Mouse (Mus musculus): Measurements from ENCODE around the gene Rxrb.
"Not testable (repeated sequence)": the region's sequence is repeated elsewhere in the genome, so short reads cannot be mapped to it uniquely, and the experiment has no call there.

Gene Rxrb

DNA sequence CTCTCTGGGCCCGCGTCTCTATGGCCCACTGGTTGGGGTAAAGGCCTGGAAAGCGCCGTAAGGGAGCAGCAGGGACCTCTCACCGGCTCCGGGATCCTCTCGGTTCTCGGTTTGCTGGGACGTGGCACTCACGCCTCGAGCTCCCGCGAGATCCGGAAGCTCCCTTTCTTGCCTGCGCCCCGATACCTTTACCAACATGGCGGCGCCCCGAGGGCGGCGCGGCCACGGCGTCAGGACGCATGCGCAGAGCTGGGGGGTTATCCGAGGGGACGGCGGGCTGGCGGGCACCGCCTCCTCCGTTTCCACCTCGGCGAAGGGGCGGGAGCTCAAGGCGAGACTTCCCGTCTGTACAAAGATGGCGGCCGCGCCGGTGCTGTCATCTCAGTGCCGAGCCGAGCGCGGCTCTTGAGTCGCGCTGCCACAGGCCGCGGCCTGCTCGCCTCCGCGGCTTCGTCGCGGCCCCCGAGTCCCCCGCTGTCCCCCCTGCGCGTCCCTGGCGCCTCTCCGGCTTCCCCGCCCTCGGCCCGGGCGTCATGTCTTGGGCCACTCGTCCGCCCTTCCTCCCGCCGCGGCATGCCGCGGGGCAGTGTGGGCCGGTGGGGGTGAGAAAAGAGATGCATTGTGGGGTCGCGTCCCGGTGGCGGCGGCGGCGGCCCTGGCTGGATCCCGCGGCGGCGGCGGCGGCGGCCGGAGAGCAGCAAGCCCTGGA is at the start of gene Rxrb, which contains the start of gene Slc39a7:
Rxrb (plus strand) TSS at position 348 of the 709 bp plus-strand sequence.
Slc39a7 (minus strand) TSS at position 218 of the 709 bp plus-strand sequence.
- in situ Hi-C loops (cut with MboI, MseI) = loop anchor here (25.0 kb wide), 1 partner anchor 806 kb away; the partner anchor contains the start of genes Dxo and Stk19

DNA sequence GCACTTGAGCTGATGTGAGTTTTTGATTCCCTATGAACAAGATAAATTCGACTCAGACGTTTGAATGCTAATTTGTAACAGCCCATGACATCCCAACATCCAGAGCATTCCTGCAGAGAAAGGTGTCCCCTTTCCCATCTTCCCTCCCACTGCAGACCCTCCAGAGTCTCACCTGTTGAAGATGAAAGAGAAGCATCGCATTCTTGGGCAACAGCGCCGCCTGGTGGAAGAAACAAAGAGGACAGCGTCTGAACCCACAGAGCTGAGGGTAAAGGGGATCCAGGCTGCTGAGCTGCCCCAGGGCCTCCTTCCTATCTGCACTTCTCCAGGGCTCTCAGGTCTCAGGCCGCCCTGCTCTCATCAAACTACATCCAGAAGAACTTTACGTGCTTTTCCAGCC is 49.5 kb upstream of the Rxrb start:
- in situ Hi-C loops (cut with MboI, MseI) = loop anchor here (25.0 kb wide), 1 partner anchor 1455 kb away; the partner anchor contains the start of gene H2-Q7

DNA sequence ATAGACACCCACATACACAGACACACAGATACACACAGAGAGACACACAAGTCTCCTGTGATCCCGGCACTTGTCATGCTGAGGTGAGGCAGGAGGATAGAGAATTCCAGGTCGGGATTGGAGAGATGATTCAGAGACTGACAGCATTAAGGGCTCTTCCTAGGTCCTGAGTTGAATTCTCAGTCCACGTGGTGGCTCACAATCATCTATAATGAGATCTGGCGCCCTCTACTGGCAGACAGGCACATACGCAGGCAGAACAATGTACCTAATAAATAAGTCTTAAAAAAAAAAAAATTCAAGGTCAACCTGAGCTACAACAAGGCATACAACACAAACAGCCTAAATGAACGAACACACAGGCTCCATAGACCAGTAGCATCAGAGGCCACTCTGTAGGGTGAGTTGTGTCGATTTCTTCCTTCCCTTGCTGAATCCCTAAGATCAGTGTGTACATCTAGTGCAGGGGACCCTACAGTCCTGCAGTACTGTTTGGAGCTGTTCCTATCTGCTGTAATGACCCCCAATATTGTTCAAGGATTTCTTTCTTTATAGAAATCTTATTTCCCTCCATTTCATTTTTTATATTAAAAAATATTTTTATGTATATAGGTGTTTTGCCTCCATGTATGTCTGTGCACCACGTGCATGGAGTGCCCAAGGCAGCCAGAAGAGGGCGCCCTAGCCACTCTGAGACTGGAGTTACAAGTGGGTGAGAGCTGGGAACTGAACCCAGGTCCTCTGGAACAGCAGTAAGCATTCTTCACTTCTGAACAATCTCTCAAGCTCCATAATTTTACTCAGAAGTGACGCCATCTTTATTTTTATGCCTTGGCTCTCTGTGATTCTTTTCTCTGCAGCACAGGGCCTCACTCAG is 39.6 kb upstream of the Rxrb start:
- in situ Hi-C loops (cut with MboI, MseI) = loop anchor here (25.0 kb wide), 1 partner anchor 1445 kb away; the partner anchor contains the start of gene H2-Q7

DNA sequence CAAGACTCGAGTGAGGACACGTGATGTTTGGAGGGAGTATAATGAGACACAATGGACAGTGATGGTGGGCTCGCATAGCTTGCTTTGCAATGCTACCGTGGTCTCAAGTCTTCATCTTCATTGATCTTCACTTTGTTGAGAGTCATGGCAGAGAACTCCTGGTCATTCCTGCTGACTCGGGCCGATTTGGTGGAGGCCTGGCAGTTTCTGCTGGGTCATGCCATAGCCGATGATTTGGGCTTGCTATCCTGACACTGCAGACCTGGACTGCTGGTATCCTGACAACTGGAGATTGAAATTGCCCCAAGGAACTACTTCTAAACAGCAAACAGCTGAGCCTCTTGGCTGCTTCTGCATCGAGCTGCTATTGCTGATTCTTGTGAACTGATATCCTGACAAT is 36.7 kb upstream of the Rxrb start:
- in situ Hi-C loops (cut with MboI, MseI) = loop anchor here (25.0 kb wide), 1 partner anchor 1442 kb away; the partner anchor contains the start of gene H2-Q7

DNA sequence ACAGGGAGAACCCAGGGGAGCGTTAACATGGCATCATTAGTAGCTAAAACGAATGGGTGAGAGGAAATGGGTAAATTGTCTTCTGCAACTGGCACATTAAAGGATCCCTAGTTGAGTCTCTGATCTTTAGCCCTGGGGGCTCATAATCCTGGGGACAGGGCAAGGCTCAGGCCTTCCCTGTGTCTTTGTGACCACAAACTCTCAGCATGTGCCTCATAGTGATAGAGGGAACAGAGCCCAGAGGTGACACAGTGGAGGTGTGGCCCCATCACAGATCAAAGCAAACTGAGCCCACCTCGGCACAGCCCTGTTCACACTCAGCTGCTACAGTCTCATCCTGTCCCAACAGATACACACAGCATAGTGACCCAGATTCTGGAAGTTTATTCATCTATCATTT is 36.0 kb upstream of the Rxrb start:
- in situ Hi-C loops (cut with MboI, MseI) = loop anchor here (25.0 kb wide), 1 partner anchor 1442 kb away; the partner anchor contains the start of gene H2-Q7

DNA sequence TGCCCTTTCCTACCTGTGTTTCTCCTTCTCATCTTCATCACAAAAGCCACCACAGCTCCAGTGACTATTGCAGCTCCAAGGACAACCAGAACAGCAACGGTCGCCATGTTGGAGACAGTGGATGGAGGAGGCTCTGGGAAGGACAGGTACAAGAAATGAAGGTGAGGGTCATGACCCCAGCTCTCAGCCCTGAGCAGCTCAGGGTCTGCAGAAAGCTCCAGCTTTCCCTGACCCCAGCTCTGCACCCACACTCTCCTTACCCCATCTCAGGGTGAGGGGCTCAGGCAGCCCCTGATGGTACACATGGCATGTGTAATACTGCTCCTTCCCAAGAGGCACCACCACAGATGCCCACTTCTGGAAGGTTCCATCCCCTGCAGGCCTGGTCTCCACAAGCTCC is 34.6 kb upstream of the Rxrb start:
- in situ Hi-C loops (cut with MboI, MseI) = loop anchor here (25.0 kb wide), 1 partner anchor 1440 kb away; the partner anchor contains the start of gene H2-Q7

DNA sequence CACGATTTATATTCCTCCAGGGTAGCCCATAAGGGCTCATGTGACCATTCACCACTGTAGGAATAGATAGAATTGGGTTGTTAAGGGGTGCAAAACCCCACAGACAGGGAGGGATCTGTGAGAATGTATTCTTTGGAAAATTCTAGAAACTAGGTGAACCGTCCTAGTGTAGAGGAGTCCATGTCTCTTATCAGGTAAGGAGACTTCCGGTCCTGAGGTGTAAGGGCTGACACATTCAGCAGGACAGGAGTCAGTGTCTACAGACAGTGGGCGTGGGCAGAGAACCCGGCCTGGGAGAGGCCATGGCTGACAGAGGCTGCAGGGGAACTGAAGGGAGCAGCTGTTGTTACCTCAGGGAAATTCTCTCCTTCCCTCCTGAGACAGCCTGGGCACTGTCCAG is 32.9 kb upstream of the Rxrb start:
- in situ Hi-C loops (cut with MboI, MseI) = loop anchor here (25.0 kb wide), 1 partner anchor 1439 kb away; the partner anchor contains the start of gene H2-Q7

DNA sequence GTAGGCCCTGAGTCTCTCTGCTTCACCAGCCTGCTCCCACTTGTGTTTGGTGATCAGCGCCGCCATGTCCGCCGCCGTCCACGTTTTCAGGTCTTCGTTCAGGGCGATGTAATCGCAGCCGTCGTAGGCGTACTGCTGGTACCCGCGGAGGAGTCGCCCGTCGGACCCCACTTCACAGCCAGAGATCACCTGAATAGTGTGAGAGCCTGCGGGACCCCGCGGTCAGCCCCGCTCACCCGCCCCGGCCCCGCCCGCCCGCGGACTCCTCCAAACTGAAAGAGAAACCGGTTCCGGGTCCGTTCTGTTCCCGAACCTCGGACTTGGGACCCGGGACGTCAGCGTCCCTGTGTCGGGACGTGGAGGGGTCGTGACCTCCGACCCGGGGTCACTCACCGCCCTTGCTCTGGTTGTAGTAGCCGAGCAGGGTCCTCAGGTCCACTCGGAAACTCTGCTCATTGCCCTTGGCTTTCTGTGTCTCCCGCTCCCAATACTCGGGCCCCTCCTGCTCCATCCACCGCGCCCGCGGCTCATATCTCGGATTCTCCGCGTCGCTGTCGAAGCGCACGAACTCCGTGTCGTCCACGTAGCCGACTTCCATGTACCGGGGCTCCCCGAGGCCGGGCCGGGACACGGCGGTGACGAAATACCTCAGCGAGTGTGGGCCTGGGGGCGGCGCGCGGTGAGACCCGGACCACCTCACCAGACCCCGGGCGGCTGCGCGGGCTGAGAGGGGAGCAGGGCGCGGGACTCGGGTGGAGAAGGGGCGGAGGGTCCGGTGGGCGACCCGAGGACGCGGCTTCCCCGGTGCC is 32.1 kb upstream of the Rxrb start:
- in situ Hi-C loops (cut with MboI, MseI) = loop anchor here (25.0 kb wide), 1 partner anchor 1438 kb away; the partner anchor contains the start of gene H2-Q7

DNA sequence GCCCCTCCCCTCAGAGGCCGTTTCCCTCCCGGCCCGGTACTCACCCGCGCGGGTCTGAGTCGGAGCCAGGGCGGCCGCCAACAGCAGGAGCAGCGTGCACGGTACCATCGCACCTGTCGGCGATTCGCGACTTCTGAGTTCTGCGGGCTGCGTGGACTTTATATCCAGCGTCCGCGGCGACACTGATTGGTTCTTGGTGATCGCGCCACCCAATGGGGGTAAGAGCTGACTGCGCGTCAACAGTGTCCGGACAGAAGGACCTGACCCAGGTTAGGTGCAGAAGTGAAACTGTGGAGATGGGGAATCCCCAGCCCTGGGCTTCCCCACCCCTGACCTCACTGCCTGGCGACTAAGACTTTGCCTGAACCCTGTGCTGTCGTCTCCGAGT is 31.5 kb upstream of the Rxrb start, which contains the start of gene H2-K1:
H2-K1 (minus strand) TSS at position 198 of the 388 bp plus-strand sequence.
- in situ Hi-C loops (cut with MboI, MseI) = no loop called here

DNA sequence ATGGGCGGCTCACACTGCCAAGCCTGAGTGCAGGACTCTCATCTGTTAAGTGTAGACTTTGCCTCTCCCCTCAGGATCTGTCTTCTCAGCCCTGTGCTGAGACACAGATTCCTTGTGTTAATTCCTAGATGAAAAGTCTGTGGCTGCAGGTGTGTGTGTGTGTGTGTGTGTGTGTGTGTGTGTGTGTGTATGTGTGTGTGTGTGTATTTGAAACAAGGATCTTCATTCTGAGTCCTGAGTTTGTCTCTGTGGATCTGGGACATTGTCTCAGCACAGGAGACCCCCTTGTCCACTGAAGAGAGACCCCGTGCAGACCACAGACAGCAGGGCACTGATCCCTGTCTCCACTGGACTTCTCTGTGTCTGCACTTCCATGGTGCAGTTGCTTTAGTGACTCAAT is 30.8 kb upstream of the Rxrb start:
- in situ Hi-C loops (cut with MboI, MseI) = not testable (repeated sequence)

DNA sequence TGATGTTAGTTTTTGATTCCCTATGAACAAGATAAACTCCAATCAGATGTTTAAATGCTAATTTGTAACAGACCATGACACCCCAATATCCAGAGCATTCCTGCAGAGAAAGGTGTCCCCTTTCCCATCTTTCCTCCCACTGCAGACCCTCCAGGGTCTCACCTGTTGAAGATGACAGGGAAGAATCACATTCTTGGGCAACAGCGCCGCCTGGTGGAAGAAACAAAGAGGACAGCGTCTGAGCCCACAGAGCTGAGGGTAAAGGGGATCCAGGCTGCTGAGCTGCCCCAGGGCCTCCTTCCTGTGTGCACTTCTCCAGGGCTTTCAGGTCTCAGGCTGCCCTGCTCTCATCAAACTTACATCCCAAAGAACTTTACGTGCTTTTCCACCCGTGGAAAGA is 28.2 kb upstream of the Rxrb start:
- in situ Hi-C loops (cut with MboI, MseI) = no loop called here

DNA sequence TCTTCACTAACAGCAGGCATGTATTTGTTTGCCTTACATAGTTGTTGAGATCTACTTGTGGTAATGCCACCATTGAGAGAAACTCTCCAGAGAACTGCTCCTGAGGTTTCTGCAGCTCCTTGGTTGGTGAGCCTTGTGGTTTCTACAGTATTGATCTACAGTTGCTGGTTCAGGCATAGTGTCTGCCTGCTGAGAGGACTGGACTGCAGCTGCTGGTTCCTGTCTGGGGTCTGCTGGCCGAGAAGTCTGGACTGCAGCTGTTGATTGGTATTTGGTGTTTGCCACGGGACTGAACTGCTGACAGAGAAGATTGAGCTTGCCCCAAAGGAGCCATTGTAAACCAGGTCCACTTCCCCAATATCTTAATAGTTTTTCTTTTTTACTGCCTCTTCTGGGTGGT is 25.0 kb upstream of the Rxrb start:
- in situ Hi-C loops (cut with MboI, MseI) = no loop called here

DNA sequence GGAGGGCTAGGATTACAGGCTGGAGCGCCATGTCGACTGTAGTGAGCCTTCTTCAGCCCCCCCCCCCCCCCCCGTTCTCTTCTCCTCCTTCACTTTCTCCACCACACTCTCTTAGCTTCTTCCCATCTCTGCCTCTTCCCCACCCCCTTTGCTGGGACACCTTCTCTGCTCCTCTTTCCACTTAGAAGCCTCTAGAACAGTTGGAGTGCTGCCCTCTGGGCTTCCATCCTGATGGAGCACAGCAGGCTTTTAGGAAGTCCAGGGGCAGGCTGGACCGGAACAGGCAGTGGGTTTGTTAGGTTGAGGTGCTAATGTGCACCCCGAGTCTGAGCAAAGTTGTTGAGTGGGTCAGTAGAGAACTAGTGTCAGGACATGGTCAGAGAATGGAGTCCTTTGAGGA is 21.5 kb upstream of the Rxrb start:
- in situ Hi-C loops (cut with MboI, MseI) = no loop called here

DNA sequence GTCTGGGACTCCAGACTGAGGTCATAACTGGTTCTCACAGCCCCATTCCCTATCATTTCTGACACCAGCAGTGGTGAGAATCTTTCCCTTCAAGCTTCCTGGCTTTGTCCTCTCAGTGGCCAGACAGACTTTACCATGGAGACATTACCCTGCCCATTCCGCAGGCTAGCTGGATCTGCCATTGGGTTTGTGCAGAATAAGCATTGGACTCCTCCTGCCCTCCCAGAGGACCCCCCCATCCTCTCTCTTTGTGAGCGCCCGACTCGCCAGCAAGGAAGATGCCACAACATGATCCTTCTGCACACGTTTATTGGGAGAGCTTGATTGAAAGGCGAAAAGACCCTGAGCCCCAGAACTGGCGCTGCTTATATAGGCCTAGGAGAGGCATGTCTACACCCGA is 18.2 kb upstream of the Rxrb start:
- in situ Hi-C loops (cut with MboI, MseI) = no loop called here

DNA sequence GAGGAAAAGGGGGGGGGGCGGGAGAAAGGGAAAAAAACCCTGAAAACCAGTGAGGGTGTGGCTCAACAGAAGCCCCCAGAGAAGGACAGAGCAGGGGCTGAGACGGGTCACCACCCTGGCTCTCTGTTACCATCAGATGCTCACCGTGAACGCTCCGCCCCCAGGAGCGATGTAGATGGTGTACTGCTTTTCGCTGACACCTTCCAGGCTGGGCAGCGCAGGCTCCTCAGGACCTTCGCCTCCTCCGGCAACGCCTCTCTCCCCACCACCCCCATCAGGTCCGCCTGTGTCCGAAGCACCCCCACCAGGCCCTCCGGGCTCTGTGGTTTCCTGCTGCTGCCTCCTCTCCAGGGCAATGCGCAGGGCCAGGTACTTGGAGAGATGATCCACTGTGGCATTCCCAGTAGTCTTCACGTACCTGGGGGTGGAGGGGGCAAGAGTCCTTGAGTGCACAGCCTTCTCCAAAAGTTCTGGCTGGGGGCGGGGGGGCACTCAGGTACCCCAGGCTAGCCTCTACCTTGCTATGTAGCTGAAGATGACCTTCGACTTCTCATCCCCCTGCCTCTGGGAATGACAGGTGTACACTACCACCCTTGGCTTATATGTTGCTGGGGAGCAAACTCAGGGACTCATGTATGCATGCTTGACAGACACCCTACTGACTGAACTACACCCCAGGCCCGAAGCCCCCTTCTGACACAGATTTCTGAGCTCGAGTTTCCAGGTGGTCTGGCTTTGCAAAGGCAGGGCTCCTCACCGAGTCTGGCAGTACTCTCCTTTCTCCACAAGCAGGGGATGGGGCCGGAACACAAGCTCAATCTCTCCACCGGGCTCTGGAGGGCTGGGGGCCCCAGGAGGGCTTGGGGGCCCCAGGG is 9.8 kb upstream of the Rxrb start:
- in situ Hi-C loops (cut with MboI, MseI) = loop anchor here (5.0 to 10.0 kb wide), 3 partner anchors 54 to 1853 kb away; partner anchors contain the start of gene Dhx16

DNA sequence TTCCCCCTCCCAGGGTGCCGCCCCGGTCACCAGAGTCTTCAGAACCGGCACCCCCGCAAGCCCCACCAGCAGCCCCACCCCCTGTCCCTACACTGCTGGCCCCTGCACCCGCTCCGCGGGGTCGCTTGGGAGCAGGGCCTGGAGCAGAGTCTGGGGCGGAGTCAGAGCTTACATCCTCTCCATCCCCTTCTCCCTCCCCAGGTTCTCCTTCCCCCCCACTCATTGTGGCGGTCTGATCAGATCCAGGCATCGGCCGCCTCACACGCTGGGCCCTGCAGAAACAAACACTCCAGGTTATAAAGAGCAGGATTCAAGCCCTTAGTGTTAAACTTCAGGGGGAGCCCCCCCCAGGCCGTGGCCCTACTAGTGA is 9.2 kb upstream of the Rxrb start:
- in situ Hi-C loops (cut with MboI, MseI) = loop anchor here (5.0 to 10.0 kb wide), 3 partner anchors 55 to 1852 kb away; partner anchors contain the start of gene Dhx16

DNA sequence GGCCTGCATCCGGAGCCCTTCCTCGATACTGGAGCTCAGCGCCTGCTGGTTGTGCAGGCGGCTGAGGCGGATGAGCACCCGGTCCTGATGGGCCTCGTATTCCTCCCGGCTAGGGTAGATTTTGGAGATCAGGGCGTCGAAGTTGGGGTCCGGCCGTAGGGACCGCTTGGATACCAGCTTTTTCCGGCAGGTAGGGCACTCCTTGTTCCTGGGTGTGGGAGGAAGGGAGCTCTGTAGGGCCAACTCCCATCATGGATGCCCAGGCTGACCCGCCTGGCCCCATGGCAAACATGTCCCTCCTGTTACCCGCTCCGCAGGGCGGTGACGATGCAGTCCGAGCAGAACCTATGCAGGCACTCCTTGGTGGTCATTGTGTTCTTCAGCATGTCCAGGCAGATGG is 8.6 kb upstream of the Rxrb start:
- in situ Hi-C loops (cut with MboI, MseI) = loop anchor here (5.0 to 10.0 kb wide), 3 partner anchors 56 to 1852 kb away; partner anchors contain the start of gene Dhx16

DNA sequence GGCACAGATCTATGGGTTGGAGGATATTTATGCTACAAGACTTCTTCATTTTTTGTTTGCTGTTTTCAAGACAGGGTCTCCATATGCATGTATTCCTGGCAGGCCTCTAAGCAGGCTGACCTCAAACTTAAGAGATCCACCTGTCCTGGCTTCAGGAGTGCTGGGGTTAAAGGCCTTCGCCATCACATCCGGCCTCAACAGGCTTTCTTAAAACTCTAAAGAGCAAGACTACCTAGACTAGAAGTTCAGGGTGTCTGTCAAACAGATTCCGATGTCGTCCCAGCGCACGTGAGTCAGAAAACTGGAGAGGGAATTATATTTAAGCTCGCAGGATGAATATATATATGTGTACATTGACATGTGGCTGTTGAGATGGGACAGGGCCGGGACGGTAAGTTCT is 7.9 kb upstream of the Rxrb start:
- in situ Hi-C loops (cut with MboI, MseI) = loop anchor here (5.0 to 10.0 kb wide), 3 partner anchors 56 to 1851 kb away; partner anchors contain the start of gene Dhx16

DNA sequence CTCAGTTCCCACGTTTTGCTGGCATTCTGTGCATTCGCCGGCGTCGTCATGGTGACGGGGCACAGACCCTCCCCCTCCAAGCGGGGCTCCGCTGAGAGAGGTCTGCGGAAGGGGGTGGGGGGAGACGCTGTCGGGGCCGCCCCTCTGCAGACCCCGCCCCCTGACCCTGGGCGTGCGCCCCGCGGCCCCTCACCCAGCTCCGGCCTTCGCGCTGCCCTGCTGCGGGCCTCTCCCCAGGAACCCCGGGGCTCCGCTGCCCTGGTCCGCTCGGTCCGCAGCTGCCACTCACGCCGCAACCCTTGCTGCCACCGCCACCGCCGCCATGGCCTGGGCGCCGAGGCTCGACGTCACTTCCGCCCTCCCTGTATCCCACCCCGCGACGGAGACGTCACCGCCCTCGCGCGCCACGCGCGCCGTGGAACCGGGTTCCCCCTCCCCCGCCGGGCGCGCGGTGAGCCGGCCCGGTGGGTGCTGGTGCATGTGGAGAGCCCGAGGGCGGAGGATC is 7.2 kb upstream of the Rxrb start, which contains the start of gene Ring1:
Ring1 (minus strand) TSS at position 364 of the 505 bp plus-strand sequence.
- in situ Hi-C loops (cut with MboI, MseI) = loop anchor here (5.0 to 10.0 kb wide), 3 partner anchors 57 to 1850 kb away; partner anchors contain the start of gene Dhx16
